Mouse (Mus musculus): Measurements from ENCODE around the gene Bloc1s5.
A peak's percentile ranks its signal among the peaks of the same experiment; 100 is the strongest.
"Not testable (repeated sequence)": the region's sequence is repeated elsewhere in the genome, so short reads cannot be mapped to it uniquely, and the experiment has no call there.

Bloc1s5 gene

GRCm38 (mm10) chr13:38634800-38635269 lies at the start of gene Bloc1s5:
Gene Bloc1s5 (minus strand): TSS chr13:38635109.
- DNase-seq (ENCODE audit: low spot score), result peak; percentile 94

GRCm38 (mm10) chr13:38672336-38672735 lies 37.4 kb upstream of the Bloc1s5 start:
- DNase-seq (ENCODE audit: low spot score), result no peak

GRCm38 (mm10) chr13:38671451-38671850 lies 36.5 kb upstream of the Bloc1s5 start:
- DNase-seq (ENCODE audit: low spot score), result not testable (repeated sequence)

- DNase-seq (ENCODE audit: low spot score), result no peak
Observed at GRCm38 (mm10) chr13:38670051-38670450, 35.1 kb upstream of the Bloc1s5 start.

- DNase-seq (ENCODE audit: low spot score), result no peak
Observed at GRCm38 (mm10) chr13:38668514-38668913, 33.6 kb upstream of the Bloc1s5 start.

GRCm38 (mm10) chr13:38664753-38665152 lies 29.8 kb upstream of the Bloc1s5 start:
- DNase-seq (ENCODE audit: low spot score), result no peak

- no peak for DNase-seq (ENCODE audit: low spot score)
Observed at GRCm38 (mm10) chr13:38659524-38660136, 24.7 kb upstream of the Bloc1s5 start.

GRCm38 (mm10) chr13:38658528-38659280 lies 23.8 kb upstream of the Bloc1s5 start, which contains the start of gene Eef1e1:
Gene Eef1e1 (minus strand): TSS chr13:38659058.
- DNase-seq (ENCODE audit: low spot score), result peak; percentile 95

- DNase-seq (ENCODE audit: low spot score), result no peak
Observed at GRCm38 (mm10) chr13:38657865-38658264, 23.0 kb upstream of the Bloc1s5 start.

GRCm38 (mm10) chr13:38650292-38650691 lies 15.4 kb upstream of the Bloc1s5 start:
- DNase-seq (ENCODE audit: low spot score), result no peak

- no peak for DNase-seq (ENCODE audit: low spot score)
Observed at GRCm38 (mm10) chr13:38649069-38649468, 14.2 kb upstream of the Bloc1s5 start.

GRCm38 (mm10) chr13:38641414-38641813 lies 6.5 kb upstream of the Bloc1s5 start:
- no peak for DNase-seq (ENCODE audit: low spot score)

GRCm38 (mm10) chr13:38640961-38641360 lies 6.1 kb upstream of the Bloc1s5 start:
- DNase-seq (ENCODE audit: low spot score), result no peak

GRCm38 (mm10) chr13:38638694-38639093 lies 3.8 kb upstream of the Bloc1s5 start:
- no peak for DNase-seq (ENCODE audit: low spot score)

GRCm38 (mm10) chr13:38634256-38634799 lies 581 bp downstream of the Bloc1s5 start:
- no peak for DNase-seq (ENCODE audit: low spot score)

GRCm38 (mm10) chr13:38633287-38634000 lies 1.5 kb downstream of the Bloc1s5 start:
- DNase-seq (ENCODE audit: low spot score), result no peak

- DNase-seq (ENCODE audit: low spot score), result no peak
Observed at GRCm38 (mm10) chr13:38632556-38632955, 2.4 kb downstream of the Bloc1s5 start.

GRCm38 (mm10) chr13:38626229-38626525 lies 8.7 kb downstream of the Bloc1s5 start:
- no peak for DNase-seq (ENCODE audit: low spot score)

GRCm38 (mm10) chr13:38625492-38626228 lies 9.2 kb downstream of the Bloc1s5 start:
- DNase-seq (ENCODE audit: low spot score), result no peak

- no peak for DNase-seq (ENCODE audit: low spot score)
Observed at GRCm38 (mm10) chr13:38624292-38624902, 10.5 kb downstream of the Bloc1s5 start.

GRCm38 (mm10) chr13:38623296-38623695 lies 11.6 kb downstream of the Bloc1s5 start:
- no peak for DNase-seq (ENCODE audit: low spot score)
